Mouse (Mus musculus): ENCODE measurements around the gene Prss38. TPM values are rescaled to one million over a fixed set of nuclear protein-coding genes. Genes with fewer than 3 reads are reported as not detected.

Prss38 gene
- polyA plus RNA-seq (2015; fragmentation: Nextera tagmentation; extraction: Ambion mirVana): not detected in 2 replicates

DNA sequence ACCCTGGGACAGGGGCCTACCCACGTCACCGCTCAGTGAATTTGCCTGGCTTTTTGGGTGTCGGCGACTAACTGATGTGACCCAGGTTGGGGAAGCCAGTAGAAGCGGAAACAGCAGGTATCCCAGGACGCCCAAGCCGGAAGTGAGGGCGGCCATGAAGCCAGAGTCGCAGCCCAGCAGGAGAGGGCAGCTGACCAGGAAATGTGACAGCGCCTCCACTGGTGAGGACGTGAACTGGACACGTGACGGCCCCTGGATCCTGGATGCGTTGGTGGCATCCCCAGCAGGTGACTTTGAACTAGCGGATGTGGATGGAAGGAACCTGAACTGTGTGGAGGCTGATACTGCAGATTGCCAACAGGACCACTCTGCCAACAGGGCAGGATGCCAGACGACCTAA, at the start of gene Prss38:
Gene Prss38 (minus strand): TSS at position 183 of the 400 bp plus-strand sequence.
- 73% methylated on average over 16 of the region's 16 CpGs for WGBS
- Histone ChIP-seq H3K36me3 (ENCODE audit: control insufficient read depth, insufficient read depth) (no peaks in the 10 kb centered on the region), H3K4me1 (ENCODE audit: control insufficient read depth, insufficient read depth, low read length) (peaks cover 2% of the 10 kb centered on the region; the same call in 1 of the 2 replicates), H3K9ac (ENCODE audit: low read length) (no peak within 1 kb of the TSS), H3K4me3 (ENCODE audit: low read length) (no peak within 1 kb of the TSS), H3K27me3 (ENCODE audit: control insufficient read depth, insufficient read depth, low read length) (no peaks in the 10 kb centered on the region), H3K4me2 (ENCODE audit: low read depth, low read length) (no peak within 1 kb of the TSS), H3K9me3 (replicated peaks; ENCODE audit: control insufficient read depth, low read length) (no peaks in the 10 kb centered on the region), H3K27ac (ENCODE audit: low read length) (no peak within 1 kb of the TSS)
- no peak for ATAC-seq (replicated peaks; ENCODE audit: extremely low read depth, insufficient read depth, low FRiP score)

DNA sequence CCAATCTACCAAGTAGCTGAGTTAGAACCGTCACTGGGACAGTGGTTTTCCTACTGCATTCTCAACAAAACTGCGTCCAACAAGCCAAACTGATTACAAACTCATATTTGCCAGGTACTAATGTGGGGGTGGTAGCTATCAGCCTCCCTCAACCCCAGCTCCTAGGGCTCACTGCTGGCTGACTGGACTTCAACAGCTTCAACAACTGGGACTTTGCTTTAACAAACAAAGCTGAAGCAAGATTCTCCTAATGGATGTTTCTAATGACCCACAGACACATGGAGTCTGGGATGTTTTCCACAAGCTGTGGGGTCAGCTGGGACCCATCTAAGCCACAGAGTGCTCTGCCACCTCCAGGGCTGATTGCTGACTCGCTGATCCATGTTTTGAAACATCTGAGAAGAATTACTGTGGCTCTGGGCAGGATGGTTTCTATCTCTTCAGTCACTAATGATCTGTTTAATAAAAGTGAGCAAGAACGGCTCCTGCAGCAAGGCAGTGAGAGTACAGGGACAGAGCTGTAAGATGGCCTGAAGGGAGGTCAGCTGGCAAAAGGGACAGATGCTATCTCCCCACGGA, 47.6 kb upstream of the Prss38 start:
- H3K36me3 ChIP-seq (ENCODE audit: control insufficient read depth, insufficient read depth): peaks cover 10% of the 10 kb centered on the region
- H3K27ac ChIP-seq (ENCODE audit: low read length): no peak overlapping the region
- ATAC-seq (replicated peaks; ENCODE audit: extremely low read depth, insufficient read depth, low FRiP score): no peak
- H3K9me3 ChIP-seq (replicated peaks; ENCODE audit: control insufficient read depth, low read length): no peaks in the 10 kb centered on the region
- peaks cover 5% of the 10 kb centered on the region for H3K4me1 ChIP-seq (ENCODE audit: control insufficient read depth, insufficient read depth, low read length)
- H3K4me2 ChIP-seq (ENCODE audit: low read depth, low read length): no peak overlapping the region
- no peak overlapping the region for H3K9ac ChIP-seq (ENCODE audit: low read length)
- 76% methylated on average over 5 of the region's 5 CpGs for WGBS
- H3K4me3 ChIP-seq (ENCODE audit: low read length): no peak overlapping the region
- no peaks in the 10 kb centered on the region for H3K27me3 ChIP-seq (ENCODE audit: control insufficient read depth, insufficient read depth, low read length)

DNA sequence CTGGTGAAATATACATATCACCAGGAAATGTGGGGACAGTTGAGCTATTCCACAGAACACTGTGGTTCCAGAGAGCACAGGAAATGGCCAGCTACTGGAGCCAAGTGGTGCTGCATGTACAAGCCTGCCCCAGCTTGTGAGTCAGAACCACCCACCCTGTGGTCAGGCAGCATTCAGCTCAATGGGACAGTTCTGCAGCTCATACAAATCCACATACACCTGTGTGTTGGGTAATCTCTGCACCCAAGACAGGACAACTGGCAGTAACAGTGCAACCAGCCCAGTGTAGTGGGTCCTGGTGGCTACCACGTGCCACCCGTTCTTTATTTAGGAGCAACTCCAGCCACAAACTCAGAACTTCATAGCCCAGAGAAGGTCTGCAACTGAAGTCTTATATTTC, 46.5 kb upstream of the Prss38 start:
- ATAC-seq (replicated peaks; ENCODE audit: extremely low read depth, insufficient read depth, low FRiP score): no peak
- no peak overlapping the region for H3K27ac ChIP-seq (ENCODE audit: low read length)
- 85% methylated on average over 2 of the region's 2 CpGs for WGBS

DNA sequence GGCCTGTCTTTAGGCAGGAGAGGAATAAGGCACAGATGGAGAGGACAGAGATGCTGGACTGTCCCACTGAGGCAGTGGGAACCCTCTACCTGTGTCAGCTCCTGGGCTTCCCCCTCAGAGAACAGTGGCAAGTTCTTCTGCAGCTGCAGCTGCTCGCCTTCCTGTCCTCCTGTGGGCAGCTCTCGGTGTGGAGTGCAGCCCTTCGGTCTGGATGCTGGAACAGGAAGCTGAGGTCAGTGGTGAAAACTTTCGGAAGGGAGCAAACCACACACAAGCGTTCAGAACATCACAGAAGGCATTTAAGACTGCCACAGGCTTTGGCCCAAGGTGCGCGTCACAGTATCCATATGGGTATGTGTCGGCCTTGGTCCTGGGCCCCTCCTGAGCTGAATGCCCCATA, 46.0 kb upstream of the Prss38 start:
- Histone ChIP-seq H3K4me2 (ENCODE audit: low read depth, low read length) (no peak overlapping the region), H3K36me3 (ENCODE audit: control insufficient read depth, insufficient read depth) (peaks cover 2% of the 10 kb centered on the region; the same call in 1 of the 2 replicates), H3K27me3 (ENCODE audit: control insufficient read depth, insufficient read depth, low read length) (no peaks in the 10 kb centered on the region), H3K4me3 (ENCODE audit: low read length) (no peak overlapping the region), H3K27ac (ENCODE audit: low read length) (no peak overlapping the region), H3K9ac (ENCODE audit: low read length) (no peak overlapping the region), H3K4me1 (ENCODE audit: control insufficient read depth, insufficient read depth, low read length) (peaks cover 5% of the 10 kb centered on the region), H3K9me3 (replicated peaks; ENCODE audit: control insufficient read depth, low read length) (no peaks in the 10 kb centered on the region)
- ATAC-seq (replicated peaks; ENCODE audit: extremely low read depth, insufficient read depth, low FRiP score): no peak
- 70% methylated on average over 8 of the region's 8 CpGs for WGBS

More for the DNA sequence above, 46.5 kb upstream of the Prss38 start:
- no peaks in the 10 kb centered on the region for H3K27me3 ChIP-seq (ENCODE audit: control insufficient read depth, insufficient read depth, low read length)
- no peak overlapping the region for H3K4me3 ChIP-seq (ENCODE audit: low read length)
- peaks cover 5% of the 10 kb centered on the region for H3K4me1 ChIP-seq (ENCODE audit: control insufficient read depth, insufficient read depth, low read length)
- H3K36me3 ChIP-seq (ENCODE audit: control insufficient read depth, insufficient read depth): peaks cover 3% of the 10 kb centered on the region; the same call in 1 of the 2 replicates
- H3K9me3 ChIP-seq (replicated peaks; ENCODE audit: control insufficient read depth, low read length): no peaks in the 10 kb centered on the region
- H3K9ac ChIP-seq (ENCODE audit: low read length): no peak overlapping the region
- H3K4me2 ChIP-seq (ENCODE audit: low read depth, low read length): no peak overlapping the region

DNA sequence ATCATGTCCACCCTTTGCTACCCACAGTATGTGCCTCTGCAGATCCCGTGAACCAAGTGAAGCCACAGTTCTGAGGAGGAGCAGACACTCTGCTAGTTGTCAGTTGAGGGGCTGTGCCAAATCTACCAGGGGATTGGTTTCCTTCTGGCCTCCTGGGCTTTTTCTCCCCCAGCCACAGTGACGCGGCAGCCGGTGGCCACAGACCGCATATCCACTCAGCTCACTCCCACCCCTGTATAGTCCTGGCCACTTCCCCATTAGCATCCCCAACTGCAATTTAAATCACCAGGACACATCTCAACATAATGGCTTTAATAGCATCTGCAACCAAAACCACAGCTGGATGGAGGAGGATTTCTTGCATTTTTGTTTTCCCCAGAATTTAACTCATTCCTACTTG, 43.3 kb upstream of the Prss38 start:
- H3K9me3 ChIP-seq (replicated peaks; ENCODE audit: control insufficient read depth, low read length): no peaks in the 10 kb centered on the region
- no peak overlapping the region for H3K27ac ChIP-seq (ENCODE audit: low read length)
- 85% methylated on average over 5 of the region's 5 CpGs for WGBS
- H3K9ac ChIP-seq (ENCODE audit: low read length): no peak overlapping the region
- no peaks in the 10 kb centered on the region for H3K27me3 ChIP-seq (ENCODE audit: control insufficient read depth, insufficient read depth, low read length)
- no peak for ATAC-seq (replicated peaks; ENCODE audit: extremely low read depth, insufficient read depth, low FRiP score)
- H3K4me1 ChIP-seq (ENCODE audit: control insufficient read depth, insufficient read depth, low read length): peaks cover 8% of the 10 kb centered on the region
- H3K36me3 ChIP-seq (ENCODE audit: control insufficient read depth, insufficient read depth): peaks cover 8% of the 10 kb centered on the region
- H3K4me2 ChIP-seq (ENCODE audit: low read depth, low read length): no peak overlapping the region
- H3K4me3 ChIP-seq (ENCODE audit: low read length): no peak overlapping the region

DNA sequence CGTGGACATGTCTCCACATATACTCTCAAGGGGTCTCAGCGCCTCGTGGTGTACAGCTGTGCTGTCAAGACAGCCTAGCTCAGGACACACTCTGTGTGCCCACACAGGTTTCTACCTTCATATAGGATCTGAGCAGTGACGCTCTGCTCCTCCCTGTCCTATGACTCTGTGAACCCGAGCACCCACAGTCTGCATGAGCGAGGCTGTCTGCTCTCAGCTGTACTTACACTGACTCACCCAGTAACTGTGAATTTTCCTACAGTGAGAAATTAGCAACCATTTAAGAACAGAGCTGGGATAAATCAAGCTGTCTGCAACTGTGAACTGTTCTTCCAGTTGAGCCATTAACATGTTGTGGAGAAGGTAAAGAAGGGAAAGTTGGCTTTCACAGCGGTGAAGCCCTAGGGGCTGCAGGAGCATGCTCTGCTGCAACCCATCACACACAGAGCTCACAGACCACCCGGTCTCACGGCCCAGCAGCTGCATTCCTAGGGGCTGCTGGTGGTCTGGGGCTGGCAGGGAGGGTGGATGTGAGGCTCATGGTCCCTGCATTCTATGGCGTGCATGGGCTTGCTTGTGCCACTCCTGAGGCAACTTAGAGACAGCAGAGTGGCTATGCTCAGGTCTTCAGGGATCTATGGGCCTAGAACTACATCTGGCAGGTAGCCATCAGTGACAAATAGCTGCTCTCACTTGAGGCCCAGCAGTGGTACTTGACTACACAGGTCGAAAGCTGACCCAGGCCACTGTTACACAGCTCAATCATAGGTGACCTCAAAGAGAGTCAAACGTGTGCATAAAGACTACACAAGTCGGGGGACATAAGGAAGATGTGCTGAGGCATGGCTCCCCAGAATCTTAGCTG, 37.8 kb upstream of the Prss38 start:
- Histone ChIP-seq H3K36me3 (ENCODE audit: control insufficient read depth, insufficient read depth) (peaks cover 10% of the 10 kb centered on the region), H3K27me3 (ENCODE audit: control insufficient read depth, insufficient read depth, low read length) (no peaks in the 10 kb centered on the region), H3K9ac (ENCODE audit: low read length) (0 out of 2 replicates have a peak overlapping the region, but pooled peaks have one; percentile 17), H3K27ac (ENCODE audit: low read length) (0 out of 2 replicates have a peak overlapping the region, but pooled peaks have one; percentile 13), H3K9me3 (replicated peaks; ENCODE audit: control insufficient read depth, low read length) (no peaks in the 10 kb centered on the region), H3K4me1 (ENCODE audit: control insufficient read depth, insufficient read depth, low read length) (peaks cover 17% of the 10 kb centered on the region), H3K4me2 (ENCODE audit: low read depth, low read length) (no peak overlapping the region), H3K4me3 (ENCODE audit: low read length) (no peak overlapping the region)
- 68% methylated on average over 13 of the region's 13 CpGs for WGBS
- no peak for ATAC-seq (replicated peaks; ENCODE audit: extremely low read depth, insufficient read depth, low FRiP score)

DNA sequence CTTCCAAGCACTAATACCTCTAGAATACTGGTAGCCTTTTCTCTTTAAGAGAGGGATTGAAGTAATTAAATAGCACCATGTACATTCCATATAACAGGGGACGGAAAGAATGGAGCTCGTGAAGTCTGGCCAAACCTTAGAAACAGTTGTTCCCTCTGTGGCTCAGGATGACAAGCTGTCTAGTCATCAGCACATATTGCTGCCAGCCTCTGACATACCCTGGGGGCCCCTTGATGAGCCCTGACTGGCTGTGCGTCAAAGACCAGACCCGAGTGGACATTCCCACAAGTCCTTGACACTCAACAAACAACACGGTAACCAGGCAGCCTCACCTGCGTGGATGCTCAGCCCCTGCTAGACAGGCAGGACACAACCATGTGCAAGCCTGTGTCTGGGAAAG, 36.6 kb upstream of the Prss38 start:
- Histone ChIP-seq H3K9ac (ENCODE audit: low read length) (no peak overlapping the region), H3K36me3 (ENCODE audit: control insufficient read depth, insufficient read depth) (peaks cover 15% of the 10 kb centered on the region), H3K27ac (ENCODE audit: low read length) (no peak overlapping the region), H3K9me3 (replicated peaks; ENCODE audit: control insufficient read depth, low read length) (no peaks in the 10 kb centered on the region), H3K4me3 (ENCODE audit: low read length) (no peak overlapping the region), H3K4me1 (ENCODE audit: control insufficient read depth, insufficient read depth, low read length) (peaks cover 17% of the 10 kb centered on the region), H3K4me2 (ENCODE audit: low read depth, low read length) (no peak overlapping the region), H3K27me3 (ENCODE audit: control insufficient read depth, insufficient read depth, low read length) (no peaks in the 10 kb centered on the region)
- no peak for ATAC-seq (replicated peaks; ENCODE audit: extremely low read depth, insufficient read depth, low FRiP score)
- 53% methylated on average over 6 of the region's 6 CpGs for WGBS

DNA sequence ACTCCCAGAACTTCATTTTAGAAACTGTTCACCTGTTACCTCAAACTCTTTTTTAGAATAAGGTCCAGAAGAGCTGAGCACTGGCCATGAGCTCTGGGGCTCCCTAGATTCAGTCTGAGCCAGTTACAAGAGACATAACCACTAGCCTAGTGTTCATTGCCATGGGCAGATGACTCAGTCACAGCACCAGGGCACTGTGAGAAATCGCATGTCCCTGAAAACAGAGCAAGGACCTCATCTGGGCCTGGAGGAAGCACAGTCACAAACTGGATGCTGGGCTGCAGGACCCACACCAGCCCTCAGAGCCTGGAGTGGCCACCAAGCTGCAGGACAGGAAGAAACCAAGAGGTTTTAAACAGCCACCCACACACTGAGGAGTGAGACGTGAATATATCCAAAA, 35.4 kb upstream of the Prss38 start:
- Histone ChIP-seq H3K36me3 (ENCODE audit: control insufficient read depth, insufficient read depth) (peaks cover 15% of the 10 kb centered on the region), H3K9ac (ENCODE audit: low read length) (no peak overlapping the region), H3K4me1 (ENCODE audit: control insufficient read depth, insufficient read depth, low read length) (peaks cover 17% of the 10 kb centered on the region), H3K9me3 (replicated peaks; ENCODE audit: control insufficient read depth, low read length) (no peaks in the 10 kb centered on the region), H3K27ac (ENCODE audit: low read length) (no peak overlapping the region), H3K4me2 (ENCODE audit: low read depth, low read length) (no peak overlapping the region), H3K4me3 (ENCODE audit: low read length) (no peak overlapping the region), H3K27me3 (ENCODE audit: control insufficient read depth, insufficient read depth, low read length) (no peaks in the 10 kb centered on the region)
- no peak for ATAC-seq (replicated peaks; ENCODE audit: extremely low read depth, insufficient read depth, low FRiP score)
- 56% methylated on average over 2 of the region's 2 CpGs for WGBS

DNA sequence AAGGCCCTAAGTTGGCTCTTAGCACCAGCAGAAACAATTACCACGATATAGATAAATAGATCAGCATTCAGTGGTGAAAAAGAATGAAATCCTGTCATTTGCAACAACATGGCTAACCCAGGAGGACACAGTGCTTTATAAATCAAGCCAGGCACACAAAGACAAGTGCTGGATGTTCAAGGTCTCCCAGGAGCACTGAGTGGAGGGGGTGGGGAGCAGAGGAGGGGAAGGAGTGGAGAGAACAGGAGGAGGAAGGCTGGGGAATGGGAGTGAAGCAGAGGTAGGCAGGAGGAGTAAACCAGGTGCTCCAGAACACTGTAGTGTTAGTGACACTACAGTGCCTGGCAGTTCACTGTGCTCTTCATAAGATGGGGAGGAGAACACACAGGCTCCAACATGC, 30.3 kb upstream of the Prss38 start:
- no peaks in the 10 kb centered on the region for H3K9me3 ChIP-seq (replicated peaks; ENCODE audit: control insufficient read depth, low read length)
- H3K27me3 ChIP-seq (ENCODE audit: control insufficient read depth, insufficient read depth, low read length): no peaks in the 10 kb centered on the region
- H3K27ac ChIP-seq (ENCODE audit: low read length): no peak overlapping the region
- peaks cover 10% of the 10 kb centered on the region for H3K36me3 ChIP-seq (ENCODE audit: control insufficient read depth, insufficient read depth)
- WGBS: 89% methylated on average over 1 of the region's 1 CpGs
- no peak for ATAC-seq (replicated peaks; ENCODE audit: extremely low read depth, insufficient read depth, low FRiP score)
- H3K9ac ChIP-seq (ENCODE audit: low read length): no peak overlapping the region
- H3K4me2 ChIP-seq (ENCODE audit: low read depth, low read length): no peak overlapping the region
- no peaks in the 10 kb centered on the region for H3K4me1 ChIP-seq (ENCODE audit: control insufficient read depth, insufficient read depth, low read length)
- H3K4me3 ChIP-seq (ENCODE audit: low read length): no peak overlapping the region

All from heart, embryonic 16.5 days (tissue).